Mouse (Mus musculus): ENCODE measurements at regions not wholly inside any gene's neighbourhood (a gene's known extent, or its start where the extent isn't known, plus 50 kb on each side); places are given as distances from the start of the nearest gene placed in this dataset.

DNA sequence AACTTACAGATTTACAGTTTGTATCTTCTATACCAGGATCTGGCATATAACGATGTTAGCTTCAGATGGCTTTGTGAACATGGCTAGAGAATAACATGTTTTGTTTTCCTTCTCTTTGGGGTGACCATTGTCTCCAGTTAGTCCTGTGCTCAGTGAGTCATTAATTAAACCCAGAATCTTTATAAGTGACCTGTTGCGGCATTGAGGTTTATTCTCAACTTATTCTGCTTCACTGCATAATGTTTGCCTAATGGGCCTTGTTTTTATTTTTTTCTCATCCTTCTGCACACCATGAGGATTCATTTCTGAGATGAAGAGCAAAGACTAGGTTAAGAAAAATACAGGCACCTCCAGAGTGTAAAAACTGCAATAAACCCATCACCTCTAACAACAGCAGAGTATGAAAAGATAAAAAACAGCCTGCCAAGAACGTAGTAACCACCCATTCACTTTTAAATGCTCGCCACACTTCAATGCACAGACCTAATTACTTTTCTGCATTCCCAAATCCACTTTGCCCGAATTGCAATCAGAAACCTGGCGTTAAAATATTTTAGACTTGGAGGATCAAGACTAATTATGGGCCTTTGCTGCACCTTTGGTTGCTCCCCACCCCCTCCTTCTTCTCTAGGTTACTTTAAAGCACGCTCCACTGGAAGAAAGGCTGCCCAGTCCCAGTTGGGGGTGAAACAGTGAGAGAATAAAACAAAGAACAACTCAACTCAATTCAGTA, 381.5 kb upstream of the Nr2f1 start:
- TF ChIP-seq GATA1 (IDR thresholded peaks at IDR 0.05; ENCODE audit: borderline replicate concordance, low read length) (no peak), FLI1 (IDR thresholded peaks at IDR 0.05; ENCODE audit: low read length) (no peak)

Measured in megakaryocyte, embryonic 14.5 days (primary cell).